Mouse (Mus musculus) central nervous system, embryonic 11.5 days (tissue): ENCODE data around the gene Scn4a. TPM values are rescaled to one million over a fixed set of nuclear protein-coding genes. Genes with fewer than 3 reads are reported as not detected.

ENCODE experiments used
- polyA plus RNA-seq: library from polyadenylated mRNA; depleted of rRNA; stranded (reverse); fragments of >200 nt; gene quantifications from 2 replicates; pipeline ENCODE4 v1.2.3, GENCODE M21; 2012; rRNA removed

Scn4a gene
- 0.06 and 0.43 TPM in 2 replicates for polyA plus RNA-seq

DNA sequence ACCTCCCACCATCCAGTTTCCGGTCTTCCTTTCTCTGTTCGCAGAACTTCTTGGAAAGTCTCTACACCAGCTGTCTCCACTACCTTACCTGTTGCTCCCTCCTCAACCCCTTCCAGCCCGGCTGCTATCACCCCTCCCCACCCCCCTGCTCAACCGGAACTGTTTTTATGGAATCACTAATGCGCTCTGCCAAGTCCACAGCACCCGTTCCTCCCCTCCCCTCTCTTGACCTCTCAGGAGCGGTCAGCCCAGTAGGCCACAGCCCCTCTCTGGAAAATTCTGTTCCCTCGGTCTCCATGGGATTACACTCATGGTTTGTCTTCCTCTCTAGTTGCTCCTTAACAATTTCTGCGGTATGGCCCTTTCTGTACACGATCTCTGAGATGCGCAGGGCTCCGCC lies at the start of gene Scn4a:
Scn4a (minus strand) TSS at position 101 of the 400 bp plus-strand sequence.

DNA sequence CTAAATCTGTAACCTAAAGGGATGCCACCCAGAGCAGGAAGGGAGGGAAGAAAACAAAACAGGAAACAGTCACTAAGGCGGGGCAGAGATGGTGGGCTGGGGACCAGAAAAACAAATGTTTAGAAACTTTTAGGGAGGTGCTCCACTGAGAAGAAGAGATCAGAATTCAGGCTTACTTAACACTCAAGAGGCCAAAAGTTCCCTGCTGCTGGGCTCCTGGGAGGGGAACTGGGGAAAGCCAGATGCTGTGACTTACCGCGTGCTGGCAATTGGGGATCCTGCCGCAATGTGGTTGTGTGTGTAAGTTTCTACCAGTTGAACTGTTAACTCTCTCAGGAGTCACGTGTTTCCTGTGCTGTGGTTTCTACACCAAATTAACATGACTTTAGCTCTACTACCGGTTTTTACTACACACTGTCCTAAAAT lies 34.7 kb upstream of the Scn4a start, which contains the start of gene Icam2:
Icam2 (minus strand) TSS at position 285 of the 426 bp plus-strand sequence.

DNA sequence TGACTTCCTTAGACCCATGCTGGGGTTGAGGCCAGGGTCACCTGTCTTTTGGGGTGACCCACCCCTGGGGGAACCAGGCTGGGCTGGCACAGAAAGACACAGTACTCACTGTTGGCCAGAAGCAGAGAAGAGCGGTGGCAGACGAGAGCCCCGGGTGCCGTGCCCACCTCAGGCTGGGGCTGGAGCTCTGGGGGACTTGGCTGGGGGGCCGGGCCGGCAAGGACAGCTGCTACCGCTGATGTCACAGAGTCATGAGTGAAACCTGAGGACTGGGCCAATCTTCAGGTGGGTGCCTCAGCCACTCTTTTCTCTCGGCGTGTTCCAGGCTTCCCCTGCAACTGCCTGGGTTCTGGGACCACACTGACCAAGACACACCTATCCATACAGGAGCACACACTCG lies 12.3 kb upstream of the Scn4a start, which contains the start of gene Prr29:
Prr29 (plus strand) TSS at position 107 of the 400 bp plus-strand sequence.

DNA sequence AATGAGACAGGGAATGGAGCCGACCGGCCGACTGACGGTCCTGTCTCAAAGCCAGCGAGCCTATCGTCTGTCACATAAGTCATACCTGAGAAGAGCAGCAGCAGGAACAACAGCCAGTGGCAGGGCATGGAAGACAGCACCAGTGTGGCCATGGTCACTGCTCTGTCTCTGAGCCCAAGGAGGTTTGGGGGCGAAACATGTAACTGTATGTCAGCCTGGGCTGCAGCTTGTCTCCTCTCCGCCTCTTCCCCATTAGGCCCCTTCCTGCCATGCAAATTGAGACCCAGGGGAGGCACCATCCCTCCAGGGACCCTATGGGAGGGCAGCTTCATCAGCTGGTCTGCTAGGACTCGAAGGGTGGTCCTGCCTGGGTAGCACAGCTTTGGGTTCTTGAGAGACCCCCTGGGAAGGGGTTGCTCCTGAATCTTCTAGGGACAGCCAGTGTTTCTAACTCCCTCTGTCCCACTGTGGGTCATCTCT lies 38.7 kb downstream of the Scn4a start, which contains the start of gene Cd79b:
Cd79b (minus strand) TSS at position 430 of the 480 bp plus-strand sequence.

DNA sequence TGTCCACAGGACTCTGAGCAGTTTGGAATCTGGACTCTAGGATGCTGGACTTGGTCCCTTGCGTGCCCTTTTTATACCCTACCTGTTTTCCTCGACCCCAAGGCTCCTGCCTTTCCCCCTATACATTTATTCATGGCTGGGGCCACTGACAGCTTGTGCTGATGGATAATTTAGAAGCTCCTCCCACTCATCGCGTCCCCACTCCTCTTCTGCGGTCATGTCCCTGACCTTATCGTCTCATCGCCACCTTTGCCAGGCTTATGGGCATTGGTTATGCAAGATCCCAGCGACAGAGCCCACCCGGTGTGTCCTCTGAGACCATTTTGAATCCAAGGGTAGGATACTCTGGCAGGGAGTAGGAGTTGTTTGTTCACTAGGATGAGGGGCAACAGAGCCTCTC lies 51.3 kb downstream of the Scn4a start, which contains the start of gene Gh:
Gh (minus strand) TSS at position 101 of the 400 bp plus-strand sequence.

DNA sequence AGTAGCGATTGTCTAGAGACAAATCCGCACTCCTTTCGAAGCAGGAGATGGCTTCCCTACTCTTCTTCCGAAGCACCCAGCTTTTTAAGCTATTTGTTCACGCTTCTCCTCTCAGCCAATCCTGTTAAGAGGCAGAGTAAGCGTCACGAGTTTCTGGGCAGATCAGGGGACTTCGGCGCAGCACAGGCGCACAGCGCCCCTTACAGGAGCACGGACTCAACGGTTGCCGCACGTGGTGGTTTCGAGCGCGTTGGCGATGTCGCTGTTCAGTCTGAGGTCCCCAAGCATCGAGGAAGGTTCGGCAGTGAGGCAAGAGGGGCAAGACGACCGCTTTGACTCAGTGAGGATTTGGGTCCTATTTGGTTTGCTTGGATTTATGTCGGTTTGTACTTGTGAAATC lies 76.6 kb downstream of the Scn4a start, which contains the start of gene Tcam1:
Tcam1 (plus strand) TSS at position 219 of the 400 bp plus-strand sequence.

DNA sequence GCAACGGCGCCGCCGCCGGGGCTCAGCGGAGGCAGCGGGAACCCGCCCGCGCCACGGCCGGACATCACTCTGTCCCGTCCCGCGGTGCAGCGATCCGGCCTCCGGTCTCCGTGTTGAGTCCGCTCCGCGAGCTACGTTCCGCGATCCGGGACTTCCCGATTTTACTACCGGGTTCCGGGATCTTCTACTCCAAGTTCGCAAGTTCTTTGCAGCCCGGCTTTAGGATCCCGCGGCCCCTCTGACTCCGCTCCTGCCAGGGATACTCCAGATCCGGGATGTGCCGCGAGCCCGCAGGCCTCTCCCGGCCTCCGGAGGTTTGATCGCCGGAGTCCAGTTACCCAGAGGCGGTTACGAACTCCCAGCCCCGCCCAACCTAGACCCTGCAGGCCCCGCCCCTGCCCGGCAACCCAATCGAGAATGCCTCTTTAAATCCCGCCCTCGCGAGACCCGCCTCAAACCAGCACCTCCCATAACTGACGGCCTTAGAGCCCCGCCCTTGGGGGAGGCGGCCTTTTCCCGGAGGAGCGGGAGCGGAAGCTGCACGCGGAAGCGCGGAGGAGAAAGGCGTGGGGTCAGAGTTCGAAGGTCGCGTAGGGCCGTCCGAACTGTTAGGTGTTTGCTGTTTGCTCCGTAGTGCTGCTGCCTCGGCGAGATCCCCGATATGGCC lies 80.3 kb downstream of the Scn4a start, which contains the start of gene Smarcd2:
Smarcd2 (minus strand) TSS at position 329 of the 667 bp plus-strand sequence.

Other genes starting within 250 kb of the Scn4a start
- not detected in 2 replicates for gene Gm10840, start 192.4 kb downstream of the Scn4a start, polyA plus RNA-seq
- gene Limd2, start 192.4 kb downstream of the Scn4a start, polyA plus RNA-seq, result 76.6 and 184 TPM in 2 replicates
- 27.4 and 46.8 TPM in 2 replicates for gene Strada, start 151.1 kb downstream of the Scn4a start, polyA plus RNA-seq
- gene Ccdc47, start 136.9 kb downstream of the Scn4a start, polyA plus RNA-seq, result 56.0 and 102 TPM in 2 replicates
- 73.2 and 103 TPM in 2 replicates for gene Ddx42, start 136.4 kb downstream of the Scn4a start, polyA plus RNA-seq
- 59.5 and 97.0 TPM in 2 replicates for gene Ftsj3, start 97.2 kb downstream of the Scn4a start, polyA plus RNA-seq
- gene Psmc5, start 97.1 kb downstream of the Scn4a start, polyA plus RNA-seq, result 256 and 300 TPM in 2 replicates
- gene Smarcd2, start 80.3 kb downstream of the Scn4a start, polyA plus RNA-seq, result 39.8 and 72.6 TPM in 2 replicates
- 0.20 and 0.35 TPM in 2 replicates for gene Tcam1, start 76.6 kb downstream of the Scn4a start, polyA plus RNA-seq
- gene Gh, start 51.4 kb downstream of the Scn4a start, polyA plus RNA-seq, result not detected in 2 replicates
- 0.50 and 1.2 TPM in 2 replicates for gene Cd79b, start 38.5 kb downstream of the Scn4a start, polyA plus RNA-seq
- gene Prr29, start 12.2 kb upstream of the Scn4a start, polyA plus RNA-seq, result 0.05 and 0.07 TPM in 2 replicates
- gene Icam2, start 34.8 kb upstream of the Scn4a start, polyA plus RNA-seq, result 7.4 and 14.0 TPM in 2 replicates
- gene Ern1, start 134.6 kb upstream of the Scn4a start, polyA plus RNA-seq, result 7.8 and 8.8 TPM in 2 replicates